Mouse (Mus musculus) fibroblast of lung, adult 2 months (primary cell): ENCODE data around the gene Ahdc1.
A peak's percentile ranks its signal among the peaks of the same experiment; 100 is the strongest.

Experiments used
- DNase-seq: peaks from one replicate; pipeline ENCODE4 v3.0.0-alpha.2; 2011; ENCODE audit warnings: low read depth

Gene Ahdc1

GRCm38 (mm10) chr4:133011028-133011820, at the start of gene Ahdc1:
Gene Ahdc1 (plus strand): TSS chr4:133011260.
- no peak for DNase-seq

GRCm38 (mm10) chr4:132961866-132962265, 49.2 kb upstream of the Ahdc1 start:
- no peak for DNase-seq

DNA sequence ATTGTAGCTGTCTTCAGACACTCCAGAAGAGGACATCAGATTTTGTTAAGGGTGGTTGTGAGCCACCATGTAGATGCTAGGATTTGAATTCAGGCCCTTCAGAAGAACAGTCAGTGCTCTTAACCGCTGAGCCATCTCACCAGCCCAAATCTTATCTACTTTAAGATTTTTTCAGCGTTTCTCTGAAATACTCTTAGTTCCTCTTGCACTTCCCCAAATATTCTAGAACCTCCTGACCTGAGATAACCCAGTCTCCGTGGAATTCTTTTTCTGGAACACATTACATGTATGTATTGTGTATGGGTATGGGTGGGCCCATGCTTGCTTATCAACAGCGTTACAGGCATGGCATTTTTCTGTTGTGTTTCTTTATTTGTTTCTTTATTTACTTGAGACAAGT, 48.4 kb upstream of the Ahdc1 start:
- DNase-seq = no peak

DNA sequence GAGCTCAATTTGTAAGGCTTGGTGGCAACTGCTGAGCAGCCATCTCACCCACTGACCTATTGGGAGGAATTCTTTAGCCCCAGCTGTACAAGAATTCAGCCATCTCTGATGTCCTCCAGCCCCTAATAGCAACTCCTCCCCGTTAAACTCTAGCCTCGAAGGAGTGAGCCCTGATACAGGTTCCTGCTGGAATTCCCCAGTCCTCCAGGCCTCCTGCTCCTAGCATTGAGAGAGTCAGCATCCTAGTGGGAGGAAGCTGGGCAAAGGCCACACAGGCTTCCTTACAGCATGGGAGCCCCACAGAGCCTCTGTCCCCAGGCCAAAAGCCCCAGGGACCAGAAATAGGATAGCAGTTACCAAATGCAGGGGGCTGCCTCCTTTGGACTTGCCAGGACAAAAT, 47.6 kb upstream of the Ahdc1 start:
- DNase-seq = no peak

- no peak for DNase-seq
Measured at GRCm38 (mm10) chr4:132964064-132964463, 47.0 kb upstream of the Ahdc1 start.

GRCm38 (mm10) chr4:132964473-132964872, 46.6 kb upstream of the Ahdc1 start:
- DNase-seq = no peak

- no peak for DNase-seq
Measured at GRCm38 (mm10) chr4:132968105-132968938, 42.7 kb upstream of the Ahdc1 start.

DNA sequence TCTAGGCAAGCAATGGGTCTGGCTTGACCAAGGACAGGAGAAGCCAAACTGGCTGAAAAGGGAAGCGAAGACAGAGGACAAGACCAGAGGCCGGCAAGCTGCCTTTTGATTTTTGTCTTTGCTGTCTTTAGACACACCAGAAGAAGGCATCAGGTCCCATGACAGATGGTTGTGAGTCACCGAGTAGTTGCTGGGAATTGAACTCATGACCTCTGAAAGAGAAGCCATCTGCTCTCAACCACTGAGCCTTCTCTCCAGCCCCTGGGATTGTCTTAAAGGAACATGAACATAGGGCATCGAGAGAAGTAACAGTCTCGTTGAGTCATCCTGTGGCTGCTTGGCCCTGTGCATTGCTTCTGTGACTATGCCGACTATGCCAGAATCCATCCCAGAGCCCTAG, 39.5 kb upstream of the Ahdc1 start:
- DNase-seq = no peak

DNA sequence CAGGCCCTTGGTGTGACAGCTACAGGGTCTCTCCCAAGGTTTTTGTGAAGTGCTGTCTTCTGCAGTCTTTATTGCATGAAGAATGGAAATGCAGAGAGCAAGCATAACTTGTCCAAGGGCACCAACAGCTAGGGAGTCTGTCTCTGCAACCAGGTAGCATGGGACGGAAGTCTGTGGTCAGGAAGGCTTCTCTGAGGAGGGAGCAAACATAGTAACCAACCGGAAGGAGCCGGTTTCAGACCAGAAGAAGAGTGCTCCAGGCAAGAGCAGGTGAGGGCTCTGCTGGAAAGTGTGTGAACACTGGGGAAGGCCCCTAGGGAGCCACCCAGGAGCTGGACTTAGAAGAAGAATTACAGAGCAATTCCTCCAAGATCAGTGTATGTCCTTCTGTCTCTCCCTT, 39.0 kb upstream of the Ahdc1 start:
- no peak for DNase-seq

DNA sequence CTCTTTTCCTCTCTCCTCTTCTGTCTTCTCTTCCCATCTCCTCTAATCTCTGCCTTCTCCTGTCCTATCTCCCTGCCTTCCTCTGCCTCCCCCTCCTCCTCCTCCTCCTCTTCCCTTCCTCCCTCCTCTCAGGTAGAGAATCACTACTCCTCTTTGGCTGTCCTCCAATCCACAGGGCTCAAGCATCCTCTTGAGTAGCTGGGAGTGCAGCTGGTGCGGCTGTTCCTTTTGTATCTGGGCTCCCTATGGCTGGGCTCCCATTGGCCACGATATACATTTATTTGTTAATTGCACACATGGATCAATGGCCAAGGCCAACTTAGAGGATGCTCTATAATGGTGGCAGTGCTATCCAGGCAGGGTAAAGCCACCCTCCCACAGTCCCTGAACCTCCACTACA, 38.5 kb upstream of the Ahdc1 start:
- no peak for DNase-seq

DNA sequence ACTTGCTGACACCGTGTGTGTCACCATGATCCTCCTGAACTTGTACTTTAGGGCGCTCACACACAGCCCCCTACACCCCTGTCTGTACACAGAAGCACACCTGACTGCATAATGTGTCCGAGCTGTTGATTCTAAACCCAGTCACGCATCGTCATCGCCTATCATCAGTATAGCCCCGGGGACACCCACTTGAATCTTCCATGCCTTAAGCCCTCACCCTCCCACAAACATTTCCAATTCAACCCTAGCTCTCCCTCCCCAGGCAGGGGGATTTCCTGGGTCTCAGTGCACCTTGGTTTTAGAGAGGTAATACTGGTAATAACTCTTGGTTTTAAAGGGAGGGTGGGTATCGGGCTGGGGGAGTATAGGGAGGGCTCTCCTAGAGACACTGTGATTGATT, 37.9 kb upstream of the Ahdc1 start:
- no peak for DNase-seq

DNA sequence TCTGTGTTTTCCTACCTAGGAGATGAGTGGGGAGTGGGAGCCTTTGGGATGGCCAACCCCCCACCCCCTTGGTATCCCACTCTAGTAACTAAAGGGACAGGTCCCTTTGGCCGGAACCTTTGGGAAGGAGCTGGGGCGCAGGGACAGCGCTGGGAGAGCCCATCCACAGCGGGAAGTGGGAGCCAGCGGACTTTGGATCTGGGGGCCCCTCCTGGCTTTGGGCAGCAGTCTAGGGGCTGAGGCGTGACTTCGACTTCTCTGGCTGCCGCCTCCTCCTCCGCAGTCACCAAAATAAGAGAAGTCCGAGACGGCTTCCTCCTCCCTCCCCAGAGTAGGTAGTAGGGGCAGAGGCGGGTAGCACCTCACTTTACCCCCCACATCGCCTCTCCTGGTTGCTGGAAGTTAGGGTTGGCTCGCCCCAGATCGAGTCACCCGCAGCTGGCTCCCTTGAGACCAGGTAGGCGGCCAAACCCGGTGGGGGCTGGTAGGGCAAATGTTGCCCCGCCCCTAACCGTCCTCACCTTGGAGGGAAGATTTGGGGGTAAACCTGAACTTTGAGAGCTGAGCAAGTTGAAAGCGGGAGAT, 37.2 kb upstream of the Ahdc1 start, which contains the start of gene Fgr:
Fgr (plus strand) TSS at position 282 of the 585 bp plus-strand sequence.
- DNase-seq = no peak

DNA sequence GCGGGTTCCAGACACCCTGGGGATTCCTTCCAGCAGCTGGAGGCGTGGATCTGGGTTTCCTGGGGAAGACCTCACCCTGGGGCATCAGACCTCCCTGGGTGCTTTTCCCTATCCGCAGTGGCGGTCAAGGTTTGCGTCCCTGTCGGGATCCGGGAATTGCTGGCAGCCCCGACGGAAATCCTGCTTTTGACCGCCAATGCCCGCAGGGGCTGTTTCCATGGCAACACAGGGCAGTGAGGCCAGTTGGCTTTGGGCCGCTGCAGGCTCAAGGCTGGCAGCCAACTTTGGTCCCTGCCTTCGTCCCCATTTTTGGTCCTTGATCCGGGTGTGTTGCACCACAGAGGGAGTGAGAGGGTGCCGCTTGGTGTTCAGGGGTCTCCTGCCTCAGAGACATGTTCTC, 36.2 kb upstream of the Ahdc1 start:
- peak; percentile 30 for DNase-seq

DNA sequence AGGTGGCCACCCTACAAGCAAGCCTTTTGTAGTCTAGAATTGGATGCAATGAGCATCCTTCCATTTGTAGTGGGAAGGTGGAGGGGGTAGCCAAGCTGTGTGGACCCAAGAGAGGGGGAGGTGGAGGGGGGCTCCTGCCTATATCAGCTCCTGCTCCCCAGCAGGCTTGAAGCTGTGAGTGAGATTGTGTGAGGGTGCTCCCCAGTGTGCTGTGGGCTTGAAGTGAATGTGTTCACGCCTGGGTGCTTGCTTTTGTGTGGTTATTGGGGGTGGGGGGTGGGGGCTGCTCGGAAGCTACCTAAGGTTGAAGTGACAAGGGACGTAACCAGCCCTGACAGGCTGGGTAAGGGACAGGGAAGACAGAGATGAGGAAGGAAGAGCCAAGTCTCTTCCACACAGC, 35.3 kb upstream of the Ahdc1 start:
- DNase-seq = no peak

DNA sequence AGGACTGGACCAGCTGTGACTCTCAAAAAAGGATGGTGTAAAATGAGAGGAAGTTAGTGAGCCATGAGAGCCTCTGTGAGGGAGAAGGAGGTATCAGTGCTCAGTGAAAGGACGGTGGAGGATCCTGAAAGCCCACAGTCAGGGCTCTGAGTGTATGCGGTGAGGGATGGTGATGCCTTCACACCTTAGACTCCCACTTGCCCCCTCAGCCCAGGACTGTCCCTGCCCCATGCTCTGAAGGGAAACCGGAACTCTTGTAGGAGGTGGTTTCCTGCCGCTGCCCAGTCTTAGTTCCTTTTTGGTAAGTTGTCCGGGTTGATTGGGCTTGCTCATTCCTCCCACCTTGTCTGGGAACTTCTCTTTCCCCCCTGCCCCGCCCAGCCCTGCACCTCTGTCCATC, 34.3 kb upstream of the Ahdc1 start:
- no peak for DNase-seq

- DNase-seq = no peak
Measured at GRCm38 (mm10) chr4:132977597-132977996, 33.5 kb upstream of the Ahdc1 start.

- no peak for DNase-seq
Measured at GRCm38 (mm10) chr4:132979186-132979585, 31.9 kb upstream of the Ahdc1 start.

GRCm38 (mm10) chr4:132981621-132982020, 29.4 kb upstream of the Ahdc1 start:
- DNase-seq = no peak

DNA sequence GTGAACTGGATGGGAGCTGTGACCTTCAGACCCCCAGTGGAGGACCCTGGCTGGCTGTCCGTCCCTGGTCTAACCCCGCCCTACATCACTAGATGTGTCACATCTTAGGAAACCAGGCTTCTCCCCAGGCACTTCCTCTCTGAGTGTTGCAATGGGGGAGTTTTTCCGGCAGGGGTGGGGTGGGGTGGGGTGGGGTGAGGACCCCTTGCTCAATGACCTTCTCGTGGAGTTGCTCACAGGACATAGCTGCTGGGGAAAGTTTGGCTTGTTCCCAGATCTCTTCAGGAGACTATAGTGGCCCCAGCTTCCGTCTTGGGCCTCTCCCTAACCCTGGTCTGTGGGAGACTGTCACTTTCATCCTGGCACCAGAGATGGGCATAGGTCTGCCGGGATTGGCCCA, 28.1 kb upstream of the Ahdc1 start:
- DNase-seq = no peak

GRCm38 (mm10) chr4:132983664-132984512, 27.2 kb upstream of the Ahdc1 start:
- no peak for DNase-seq

GRCm38 (mm10) chr4:132988581-132989355, 22.3 kb upstream of the Ahdc1 start:
- DNase-seq = no peak
